Mouse (Mus musculus) stomach, postnatal 0 days (tissue): ENCODE data around the gene Cers5.

Experiments
- CTCF ChIP-seq: IDR thresholded peaks from 2 replicates; pipeline ENCODE4 v1.5.1; 2016; ENCODE audit warnings: antibody characterized with exemption, low read depth, mild to moderate bottlenecking, moderate library complexity
- EP300 ChIP-seq: optimal IDR thresholded peaks from 2 replicates; pipeline ENCODE3; 2016; ENCODE audit warnings: antibody characterized with exemption

- no peak for TF ChIP-seq CTCF
- TF ChIP-seq EP300, result no peak
These were observed 72.2 kb downstream of the Cers5 start for GRCm38 (mm10) chr15:99700219-99701106.
